Mouse (Mus musculus): Measurements from ENCODE around the gene Crocc2.
"Not testable (repeated sequence)": the region's sequence is repeated elsewhere in the genome, so short reads cannot be mapped to it uniquely, and the experiment has no call there.

DNA sequence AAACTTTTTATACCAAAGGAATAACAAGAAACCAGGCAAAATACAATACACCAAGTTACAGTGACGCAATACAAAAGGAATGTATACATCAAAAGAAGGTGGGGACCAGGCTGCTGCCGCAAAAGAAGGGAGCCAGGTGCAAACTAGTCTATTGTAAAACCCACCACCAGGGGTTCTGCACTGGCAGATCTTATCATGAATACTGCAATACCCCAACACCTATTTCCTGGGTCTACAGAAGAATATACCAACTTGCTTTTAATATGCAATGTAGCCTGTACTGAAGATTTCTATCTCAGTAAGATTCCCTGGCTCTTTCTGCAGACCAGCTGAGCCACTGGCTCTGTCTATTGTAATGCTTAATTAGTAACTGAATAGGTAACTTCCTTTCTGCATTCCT lies 28.9 kb downstream of the Crocc2 start:
- not testable (repeated sequence) for TF ChIP-seq CTCF, EP300 (IDR thresholded peaks at IDR 0.05; ENCODE audit: low read depth)
